Mouse (Mus musculus) brain, embryonic 14.5 days (tissue): ENCODE results near the gene Celsr3.

Experiments used
- CTCF ChIP-seq: fragments of 200-500 bp; IDR thresholded peaks from 2 replicates; pipeline ENCODE4 v1.5.1; 2012; ENCODE audit warnings: inconsistent platforms, mild to moderate bottlenecking, moderate library complexity, borderline replicate concordance; ENCODE audit not compliant: insufficient read depth, insufficient read length; ENCODE audit errors: extremely low read depth
- POLR2A ChIP-seq: fragments of 200-500 bp; IDR thresholded peaks from 2 replicates; pipeline ENCODE4 v1.6.1; 2012; ENCODE audit warnings: mild to moderate bottlenecking, inconsistent platforms, borderline replicate concordance; ENCODE audit not compliant: poor library complexity, insufficient read depth, insufficient read length, severe bottlenecking; ENCODE audit errors: extremely low read depth

- TF ChIP-seq POLR2A (no peak), CTCF (no peak)
Observed at GRCm38 (mm10) chr9:108852976-108853375, 26.9 kb downstream of the Celsr3 start, which contains the start of gene Slc26a6.
